Mouse (Mus musculus) right cerebral cortex, postnatal 25 days (tissue): ENCODE data around the gene Il2rg.

Source experiments
- DNase-seq: peaks from one replicate; pipeline ENCODE4 v3.0.0; 2022

Il2rg gene

GRCm38 (mm10) chrX:101268025-101268754 lies at the start of gene Il2rg:
TSS of gene Il2rg (minus strand) at chrX:101268255.
- DNase-seq: no peak

- peak; percentile 76 for DNase-seq
These were observed 45.7 kb upstream of the Il2rg start for GRCm38 (mm10) chrX:101313625-101314359.

- no peak for DNase-seq
These were observed 41.2 kb upstream of the Il2rg start for GRCm38 (mm10) chrX:101309299-101309698.

GRCm38 (mm10) chrX:101304646-101305045 lies 36.6 kb upstream of the Il2rg start:
- no peak for DNase-seq

GRCm38 (mm10) chrX:101301654-101302053 lies 33.6 kb upstream of the Il2rg start:
- DNase-seq: no peak

GRCm38 (mm10) chrX:101300427-101301030 lies 32.5 kb upstream of the Il2rg start:
- no peak for DNase-seq

GRCm38 (mm10) chrX:101299473-101300426 lies 31.7 kb upstream of the Il2rg start:
- DNase-seq: no peak

- DNase-seq: peak; percentile 38
These were observed 31.0 kb upstream of the Il2rg start, which contains the start of gene Nlgn3 for GRCm38 (mm10) chrX:101299055-101299454. TSS of gene Nlgn3 (plus strand) at chrX:101299168.

GRCm38 (mm10) chrX:101290111-101290510 lies 22.1 kb upstream of the Il2rg start:
- no peak for DNase-seq

- DNase-seq: no peak
These were observed 21.0 kb upstream of the Il2rg start for GRCm38 (mm10) chrX:101289037-101289436.

GRCm38 (mm10) chrX:101288432-101288831 lies 20.4 kb upstream of the Il2rg start:
- DNase-seq: no peak

- no peak for DNase-seq
These were observed 19.5 kb upstream of the Il2rg start for GRCm38 (mm10) chrX:101287543-101287942.

GRCm38 (mm10) chrX:101285953-101286670 lies 18.1 kb upstream of the Il2rg start:
- no peak for DNase-seq

GRCm38 (mm10) chrX:101285534-101285933 lies 17.5 kb upstream of the Il2rg start:
- no peak for DNase-seq

GRCm38 (mm10) chrX:101282813-101283212 lies 14.8 kb upstream of the Il2rg start:
- no peak for DNase-seq

- DNase-seq: peak; percentile 79
These were observed 6.1 kb upstream of the Il2rg start, which contains the start of gene Med12 for GRCm38 (mm10) chrX:101273875-101274738. TSS of gene Med12 (plus strand) at chrX:101274030.

- no peak for DNase-seq
These were observed 5.4 kb upstream of the Il2rg start for GRCm38 (mm10) chrX:101273410-101273809.

- DNase-seq: no peak
These were observed 685 bp upstream of the Il2rg start, which contains the start of gene Gm20489 for GRCm38 (mm10) chrX:101268755-101269124. TSS of gene Gm20489 (minus strand) at chrX:101269023.

- DNase-seq: no peak
These were observed 1.4 kb downstream of the Il2rg start for GRCm38 (mm10) chrX:101266631-101267030.

GRCm38 (mm10) chrX:101263892-101264291 lies 4.2 kb downstream of the Il2rg start, which contains the start of gene Gm614:
TSS of gene Gm614 (minus strand) at chrX:101263992.
- no peak for DNase-seq
